Mouse (Mus musculus) layer of hippocampus, postnatal 10 days (tissue): ENCODE results near the gene Tmed4. TPM values are rescaled to one million over a fixed set of nuclear protein-coding genes. Genes with fewer than 3 reads are reported as not detected.

ENCODE experiments used
- DNase-seq, 2 experiments: peaks; one replicate each; pipeline ENCODE4 v3.0.0; 2021; ENCODE audit warnings: low spot score in 2 of 2
- long read RNA-seq: library from polyadenylated mRNA; stranded (forward); transcript quantifications from one replicate; pipeline ENCODE4 v2.0.0, GENCODE M21; 2023
- total RNA-seq, 2 experiments: library from RNA; stranded (reverse); gene quantifications; 2 replicates each; pipeline ENCODE4 v1.2.3; 2021

Tmed4 gene
- 10 to 100 TPM; 67.6 to 73.7 TPM for total RNA-seq
- long read RNA-seq, transcript Tmed4-202 (4 exons, 886 nt) = minor isoform, 14 of 114 reads
- long read RNA-seq, transcript Tmed4-201 (5 exons, 2,003 nt) = major isoform, 91 of 114 reads
- long read RNA-seq, partial matches to known transcripts = 2 of 114 reads
- long read RNA-seq, other reads (novel, unspliced or antisense) = 7 of 114 reads

DNA sequence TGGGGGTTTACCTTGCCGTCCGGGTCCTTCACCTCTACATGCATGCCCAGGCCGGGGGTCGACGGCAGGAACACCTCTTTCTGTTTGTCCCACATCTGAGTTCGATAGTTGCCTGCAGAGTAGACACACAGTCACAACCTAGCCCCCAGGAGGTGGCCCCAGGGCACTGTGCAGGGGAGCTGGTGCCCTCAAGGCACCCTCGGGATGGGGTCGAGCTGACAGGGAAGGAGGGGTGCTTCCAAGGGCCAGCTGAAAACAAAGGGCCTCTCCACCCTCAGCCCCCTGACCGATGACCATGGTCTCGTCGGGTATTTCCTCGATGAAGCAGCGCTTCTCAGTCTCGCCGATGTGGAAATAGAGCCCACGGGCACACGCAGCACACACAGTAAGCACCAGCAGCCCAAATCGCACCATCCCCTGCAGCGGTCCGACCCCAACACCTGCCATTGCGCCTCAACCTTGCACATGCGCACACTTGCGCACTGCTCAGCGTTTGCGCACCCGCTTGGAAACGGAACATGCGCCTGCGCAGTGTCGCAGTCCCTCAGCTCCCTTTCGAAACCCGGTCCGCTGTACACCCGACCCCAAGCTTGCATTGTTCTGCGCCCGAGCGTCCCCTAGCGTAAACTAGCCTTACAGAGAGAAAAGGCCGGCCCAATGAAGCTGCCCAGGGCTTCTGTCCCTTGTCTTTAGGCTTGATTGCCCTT is at the start of gene Tmed4:
Tmed4 (minus strand) TSS at position 484 of the 707 bp plus-strand sequence.
- DNase-seq = peak; percentile 98 to 99

DNA sequence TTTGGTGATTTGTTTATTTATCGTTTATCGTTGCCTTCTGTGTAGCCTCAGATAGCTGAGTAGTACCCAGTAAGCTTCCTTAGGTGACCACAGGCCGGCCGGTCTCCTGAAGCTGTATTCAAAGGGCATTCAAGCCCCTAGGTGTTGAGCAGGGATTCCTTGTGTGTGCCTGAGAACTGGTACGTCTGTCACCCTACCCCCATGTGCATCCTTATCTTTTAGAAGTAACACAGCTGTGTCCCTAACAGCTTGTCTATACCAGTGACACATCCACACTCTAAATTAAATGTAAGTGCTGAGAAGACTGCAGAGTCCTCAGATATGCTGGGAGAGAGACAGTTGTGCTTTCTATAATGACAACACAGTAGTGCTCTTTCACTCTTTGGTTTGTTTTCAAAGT is 48.7 kb upstream of the Tmed4 start:
- DNase-seq = no peak

DNA sequence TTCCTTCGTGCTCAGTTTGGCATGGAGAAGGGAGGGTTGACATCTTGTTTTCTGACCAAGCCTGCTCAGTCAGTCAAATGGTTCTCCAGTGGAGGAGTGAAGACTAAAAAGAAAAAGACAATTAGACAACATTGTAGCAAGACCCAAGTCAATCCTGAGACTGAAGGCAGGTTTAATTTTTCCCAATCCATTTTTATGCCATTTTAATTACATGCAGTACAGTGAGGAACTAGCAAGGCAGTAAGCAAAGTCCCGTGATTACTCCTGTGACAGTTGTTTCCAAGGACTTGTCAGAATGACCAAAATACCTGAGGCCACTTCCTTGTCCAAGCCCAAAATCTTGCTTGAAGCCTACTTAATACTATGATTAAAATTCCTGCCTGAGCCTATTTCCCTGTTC is 47.4 kb upstream of the Tmed4 start:
- DNase-seq = no peak

DNA sequence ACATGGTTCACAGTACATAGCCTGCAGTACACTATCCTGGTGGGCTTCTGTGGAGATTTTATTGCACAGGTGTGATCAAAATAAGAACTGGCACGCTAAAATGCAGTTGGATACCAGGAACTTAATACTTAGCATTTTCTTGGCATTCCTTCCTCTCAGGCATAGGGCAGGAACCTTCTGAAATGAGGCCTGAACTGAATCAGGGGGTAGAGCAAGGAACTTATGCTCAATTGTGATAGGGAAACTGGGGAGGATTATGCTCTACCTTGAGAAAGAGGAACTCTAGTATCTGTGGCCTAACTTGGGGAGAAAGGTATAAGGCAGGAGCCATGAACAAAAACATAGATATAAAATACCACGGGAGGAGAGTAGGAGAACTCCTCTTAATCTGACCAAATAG is 44.7 kb upstream of the Tmed4 start:
- DNase-seq = no peak

DNA sequence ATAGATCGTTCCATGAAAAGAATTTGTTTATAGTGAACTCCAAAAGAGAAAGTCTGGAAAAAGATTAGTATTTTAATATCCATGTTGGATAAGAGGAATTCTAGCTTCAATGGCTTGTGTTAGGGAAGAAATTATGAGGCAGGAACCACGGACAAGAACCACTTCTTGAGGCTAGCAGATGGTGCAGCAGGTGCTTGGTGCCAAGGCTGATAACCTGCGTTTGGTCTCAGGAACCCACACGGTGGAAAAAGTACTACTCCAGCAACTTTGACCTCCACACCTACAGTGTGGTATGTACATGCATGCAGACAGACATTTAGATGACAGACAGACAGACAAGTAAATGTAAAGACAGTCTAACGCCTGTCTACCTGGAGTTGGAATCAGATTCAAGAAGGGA is 43.9 kb upstream of the Tmed4 start:
- DNase-seq = no peak

DNA sequence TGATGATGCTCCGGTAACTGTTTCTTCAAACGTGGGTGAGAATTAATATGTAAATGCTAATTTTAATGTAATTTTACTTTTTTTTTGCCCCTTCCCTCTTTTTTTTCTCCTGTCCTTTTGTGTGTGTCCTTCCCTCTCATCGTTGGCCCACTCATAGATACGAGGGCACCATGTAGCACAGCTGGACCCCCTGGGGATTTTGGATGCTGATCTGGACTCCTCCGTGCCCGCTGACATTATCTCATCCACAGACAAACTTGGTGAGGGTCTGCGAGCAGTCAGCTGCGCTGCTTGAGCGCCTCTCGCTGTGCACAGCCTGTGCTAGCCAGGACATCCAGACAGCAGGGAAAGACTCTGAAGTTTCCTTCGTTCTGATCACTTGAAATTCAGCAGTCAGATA is 42.2 kb upstream of the Tmed4 start:
- no peak for DNase-seq

DNA sequence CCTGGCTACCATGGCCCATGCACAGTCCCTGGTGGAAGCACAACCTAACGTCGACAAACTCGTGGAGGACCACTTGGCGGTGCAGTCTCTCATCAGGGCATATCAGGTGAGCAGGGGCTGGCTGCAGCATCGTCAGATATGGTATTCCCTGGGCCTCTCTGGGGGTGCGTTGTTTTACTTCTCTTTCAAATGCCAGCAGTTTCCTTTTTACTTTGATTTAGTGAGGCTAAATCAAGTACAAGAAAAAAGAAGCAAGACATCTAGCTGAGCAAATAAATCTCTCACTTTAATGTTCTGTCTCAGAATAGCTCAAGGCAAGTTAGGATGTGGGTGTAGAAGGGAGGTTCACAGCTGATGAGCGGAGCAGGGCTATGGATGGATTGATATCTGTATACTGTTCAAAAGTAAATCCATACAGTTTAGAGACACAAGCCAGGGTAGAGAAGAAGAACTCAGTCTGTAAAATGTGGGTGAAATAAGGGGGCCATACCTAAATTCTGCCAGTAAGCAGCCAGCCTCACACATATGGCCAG is 39.3 kb upstream of the Tmed4 start:
- DNase-seq = no peak

DNA sequence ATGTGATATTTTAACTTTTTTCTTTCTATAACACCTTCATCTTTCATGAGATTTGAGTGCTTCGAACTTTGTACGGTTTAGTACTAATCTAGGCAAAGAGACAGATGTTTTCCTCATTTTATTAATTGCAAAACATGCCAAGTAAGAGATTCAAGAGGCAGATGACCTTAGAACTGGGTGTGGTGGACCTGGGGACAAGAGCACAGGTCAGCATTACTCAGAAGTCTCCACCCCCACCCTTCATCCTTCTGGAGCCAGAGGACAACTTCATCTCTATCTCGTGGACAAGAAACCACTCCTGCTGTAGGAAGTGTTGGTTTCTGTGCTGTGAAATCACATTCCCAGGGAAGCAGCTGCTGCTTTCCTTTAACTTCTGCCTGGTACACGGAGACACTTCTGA is 33.5 kb upstream of the Tmed4 start:
- no peak for DNase-seq

DNA sequence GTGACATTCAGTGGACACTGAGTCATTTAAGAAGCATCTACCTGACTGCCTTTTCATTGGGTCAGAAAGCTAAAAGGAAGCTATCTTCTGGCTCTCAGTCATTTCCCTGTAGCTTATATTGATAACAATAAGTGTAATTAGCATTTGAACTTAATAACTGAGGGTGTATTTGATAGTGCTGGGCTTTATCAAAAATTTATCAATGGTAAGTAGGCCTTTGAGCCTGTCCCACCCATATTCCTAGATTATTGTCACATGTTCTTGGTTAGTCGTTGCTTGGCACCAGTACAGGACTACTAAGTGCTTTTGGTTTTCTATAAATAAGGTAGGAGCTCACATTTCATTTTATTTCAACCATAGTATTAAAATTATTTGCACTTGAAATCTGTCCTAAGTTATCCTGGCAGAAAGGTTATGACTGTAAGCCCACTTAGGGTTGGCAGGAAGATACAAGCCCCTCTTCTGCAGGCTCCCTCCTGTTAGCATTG is 31.3 kb upstream of the Tmed4 start:
- no peak for DNase-seq

DNA sequence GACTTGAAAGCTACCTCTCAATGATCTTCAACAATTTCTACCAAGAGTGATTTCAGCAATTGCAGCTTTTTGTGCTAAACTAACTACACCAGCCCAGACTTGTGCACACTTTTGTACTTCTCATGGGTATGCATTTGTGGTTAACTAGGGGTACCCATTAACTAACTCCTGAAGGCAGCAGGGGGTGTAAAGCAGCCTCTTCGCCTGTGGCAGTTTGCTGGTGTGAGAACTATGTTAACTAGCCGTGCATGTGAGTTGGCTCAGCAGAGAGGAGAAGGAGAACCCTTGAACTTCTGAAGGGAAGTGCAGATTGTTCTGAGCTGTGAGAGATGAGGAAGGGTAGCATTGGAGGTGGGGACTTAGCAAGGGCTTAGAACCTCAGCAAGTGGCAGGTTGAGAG is 28.1 kb upstream of the Tmed4 start:
- DNase-seq = no peak

DNA sequence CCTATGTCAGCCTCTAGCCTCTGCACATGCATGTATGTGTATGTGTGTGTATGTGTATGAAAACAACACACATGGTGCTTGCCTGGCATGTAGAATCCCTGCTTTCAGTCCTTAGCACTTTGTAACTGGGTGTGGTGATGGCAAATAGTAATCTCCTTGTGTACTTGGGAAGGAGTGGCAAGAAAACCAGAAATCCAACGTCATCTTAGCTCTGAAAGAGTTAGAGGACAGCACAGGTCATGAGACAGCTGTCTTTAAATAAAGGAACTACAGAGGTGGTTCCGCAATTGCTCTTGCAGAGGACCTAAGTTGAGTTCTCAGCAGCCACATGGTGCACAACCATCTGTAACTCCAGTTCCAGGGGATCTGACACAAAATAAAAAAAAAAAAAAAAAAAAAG is 24.8 kb upstream of the Tmed4 start:
- DNase-seq = no peak

DNA sequence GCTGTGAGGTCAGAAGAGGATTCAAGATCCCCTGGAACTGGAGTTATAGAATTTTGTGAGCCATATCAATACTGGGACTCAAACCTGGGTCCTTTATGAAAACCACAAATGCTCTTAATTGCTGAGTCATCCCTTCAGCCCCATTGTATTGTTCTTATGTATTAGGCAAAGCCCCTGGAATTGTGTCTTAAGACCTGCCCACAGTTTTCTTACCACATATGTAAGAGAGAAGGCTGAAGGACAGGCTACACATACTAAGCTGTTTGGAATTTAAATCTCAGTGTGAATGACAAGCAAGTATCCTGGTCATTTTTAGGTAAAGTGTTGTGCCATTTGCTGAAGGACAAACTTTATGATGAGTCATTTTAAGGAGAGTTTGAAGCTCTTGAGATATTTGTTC is 21.4 kb upstream of the Tmed4 start:
- no peak for DNase-seq

DNA sequence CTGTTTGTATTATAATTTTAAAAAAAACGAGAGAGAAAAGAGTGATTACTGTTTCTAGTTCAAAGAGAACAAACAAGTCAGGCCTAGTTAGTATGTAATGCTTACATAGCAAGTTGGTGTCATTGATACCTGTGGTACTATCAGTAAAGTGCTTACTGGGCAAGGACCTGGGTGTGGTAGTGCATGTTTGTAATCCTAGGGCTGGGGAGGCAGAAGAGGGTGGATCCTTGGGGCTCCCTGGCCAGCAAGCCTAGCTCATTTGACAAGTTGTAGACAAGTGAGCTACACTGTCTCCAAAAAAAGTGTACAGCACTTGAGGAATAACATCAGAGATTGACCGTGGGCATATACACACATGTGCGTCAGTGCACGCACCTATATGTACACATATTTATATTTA is 20.0 kb upstream of the Tmed4 start:
- DNase-seq = no peak

DNA sequence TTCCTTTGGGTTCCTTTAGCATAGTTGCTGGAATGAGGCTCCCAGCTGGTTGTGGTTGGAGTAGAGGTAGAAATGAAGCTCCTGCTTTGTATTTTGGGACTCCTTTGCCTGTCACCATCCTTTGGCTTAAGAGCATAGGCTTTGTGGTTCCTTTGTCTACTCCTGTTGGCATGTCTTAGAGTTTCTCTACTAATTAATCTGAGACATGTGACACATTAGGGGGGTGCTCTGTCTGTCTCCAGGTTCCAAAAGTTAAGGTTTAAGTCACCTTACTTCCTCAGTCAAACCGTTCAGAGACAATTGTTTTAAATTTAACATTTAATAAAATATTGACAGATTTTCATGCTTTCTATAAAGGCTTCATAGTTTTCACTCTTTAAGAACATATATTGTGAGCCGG is 18.9 kb upstream of the Tmed4 start:
- DNase-seq = no peak

DNA sequence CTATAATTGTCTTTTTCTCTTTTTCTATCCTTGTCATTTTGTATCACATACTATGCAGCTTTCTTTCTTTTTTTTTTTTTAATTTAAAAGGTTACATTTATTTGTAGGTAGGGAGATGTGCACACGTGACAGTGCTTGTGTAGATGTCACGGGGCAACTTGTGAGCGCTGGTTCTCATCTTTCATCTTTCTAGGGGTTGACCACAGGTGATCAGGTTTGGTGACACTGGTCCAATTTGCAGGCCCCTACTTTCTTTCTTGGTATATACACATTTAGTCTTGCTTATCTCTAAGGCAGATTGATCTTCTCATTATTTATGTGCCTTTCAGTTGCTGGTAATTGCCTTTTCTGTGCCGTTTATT is 18.3 kb upstream of the Tmed4 start:
- no peak for DNase-seq

DNA sequence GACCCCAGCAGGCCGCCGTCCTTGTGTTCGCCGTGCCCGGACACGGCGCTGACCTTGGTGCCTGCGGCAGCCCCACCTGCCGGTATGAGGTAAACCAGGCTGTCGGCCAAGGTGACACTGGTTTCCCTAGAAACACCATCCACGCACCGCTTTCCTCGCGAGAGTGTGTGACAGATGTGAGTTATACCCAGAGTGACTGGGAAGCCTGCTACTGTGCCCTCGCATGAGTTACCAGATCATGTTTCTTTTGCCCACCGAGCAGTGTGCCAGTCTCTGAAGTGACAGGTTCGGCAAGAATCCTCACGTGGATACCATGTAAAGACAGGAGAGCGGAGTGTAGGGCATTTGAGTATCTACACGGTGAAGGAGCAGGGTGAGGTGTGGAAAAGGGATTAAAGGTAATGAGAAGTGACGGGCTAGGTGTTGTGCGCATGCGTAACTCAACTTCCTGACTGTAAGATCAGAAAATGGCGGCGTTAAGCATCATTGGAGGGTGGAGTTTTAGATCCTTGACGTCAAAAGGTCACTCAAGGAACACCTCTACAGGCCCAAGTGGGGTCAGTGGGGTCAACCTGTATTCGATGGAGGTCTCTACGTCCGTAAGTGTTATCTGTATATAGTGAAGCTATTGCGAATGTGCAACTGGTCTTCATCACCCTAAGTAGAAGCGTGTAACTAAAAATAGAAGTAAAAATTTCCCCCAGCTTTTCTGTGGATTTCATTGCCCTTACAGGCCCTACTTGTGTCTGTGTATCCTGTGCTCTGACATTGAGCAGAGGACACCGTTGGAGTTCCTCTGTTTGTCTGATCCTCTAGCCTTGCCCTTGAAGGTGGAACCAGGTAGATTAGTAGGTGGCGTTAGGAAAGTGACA is 17.7 kb upstream of the Tmed4 start:
- DNase-seq = peak in 1 of 2 experiments; percentile 81

DNA sequence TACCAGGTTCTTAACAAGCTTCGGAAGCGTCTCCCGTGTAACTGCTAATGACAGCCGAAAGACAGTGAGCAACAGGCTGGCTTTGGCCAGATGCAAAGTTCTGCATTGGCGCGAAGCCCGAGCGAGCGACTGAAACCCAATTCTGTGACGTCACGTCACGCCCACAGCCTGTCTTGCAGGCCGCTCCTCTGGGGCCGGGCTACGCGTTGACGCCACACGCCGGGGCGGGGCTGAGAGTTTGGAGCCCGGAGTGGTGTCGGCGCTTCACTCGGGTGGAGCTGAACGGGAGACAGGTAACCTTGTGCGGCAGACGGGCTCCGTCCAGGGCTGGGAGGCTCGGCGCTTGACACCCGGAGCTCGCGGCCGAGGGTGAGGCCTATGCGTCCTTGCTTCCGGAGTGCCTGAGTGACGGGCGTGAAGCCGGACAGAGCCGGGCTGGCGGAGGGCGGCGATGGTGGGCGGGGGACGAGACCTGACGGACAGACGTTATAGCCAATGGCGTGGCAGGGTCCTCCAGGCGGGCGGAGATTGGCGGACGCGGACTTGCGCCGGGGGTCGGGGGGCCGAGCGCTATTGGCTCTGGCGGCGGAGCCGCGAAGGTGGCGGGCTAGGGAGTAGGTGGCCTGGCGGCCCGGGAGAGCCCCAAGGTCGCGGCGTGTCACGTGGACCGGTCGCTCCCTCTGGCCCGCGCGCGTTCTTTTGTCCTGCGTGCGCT is 16.9 kb upstream of the Tmed4 start, which contains the start of gene Ogdh:
Ogdh (plus strand) TSS at position 233 of the 715 bp plus-strand sequence.
- DNase-seq = peak; percentile 99

DNA sequence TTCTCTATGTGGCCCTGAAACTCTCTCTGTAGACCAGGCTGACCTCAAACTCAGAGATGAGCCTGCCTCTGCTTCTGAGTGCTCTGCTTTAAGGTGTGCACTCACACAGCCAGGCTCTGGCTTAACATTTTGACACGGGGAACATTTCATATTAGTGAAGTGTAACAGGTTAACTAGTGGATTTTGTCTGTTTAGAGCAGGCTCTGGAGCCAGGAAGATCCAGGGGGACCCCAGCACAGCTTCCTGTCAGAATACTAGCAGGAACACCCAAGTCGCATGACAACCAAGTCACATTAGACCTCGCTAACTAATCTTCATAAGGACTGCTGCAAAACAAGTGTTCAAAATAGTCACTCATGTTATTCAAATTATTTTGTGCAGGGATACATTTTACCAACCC is 16.2 kb upstream of the Tmed4 start:
- no peak for DNase-seq

DNA sequence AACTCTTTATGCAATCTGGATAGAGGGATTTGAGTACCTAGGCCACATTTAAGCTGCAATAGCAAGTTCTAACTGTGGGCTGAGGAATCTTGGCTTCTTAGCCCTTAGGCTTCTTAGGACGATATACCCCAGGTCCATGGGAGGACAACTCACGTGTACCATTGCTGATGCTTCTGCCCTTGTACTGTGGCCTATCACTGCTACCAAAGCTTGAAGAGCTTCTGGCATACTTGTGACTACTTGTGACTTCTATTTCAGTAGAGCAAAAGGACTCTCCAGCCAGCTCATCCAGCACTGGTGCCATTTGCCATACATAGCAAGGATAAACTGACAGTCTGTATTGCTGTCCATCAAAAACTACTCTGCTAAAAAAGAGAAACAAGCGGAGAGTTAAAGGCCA is 15.5 kb upstream of the Tmed4 start:
- no peak for DNase-seq

DNA sequence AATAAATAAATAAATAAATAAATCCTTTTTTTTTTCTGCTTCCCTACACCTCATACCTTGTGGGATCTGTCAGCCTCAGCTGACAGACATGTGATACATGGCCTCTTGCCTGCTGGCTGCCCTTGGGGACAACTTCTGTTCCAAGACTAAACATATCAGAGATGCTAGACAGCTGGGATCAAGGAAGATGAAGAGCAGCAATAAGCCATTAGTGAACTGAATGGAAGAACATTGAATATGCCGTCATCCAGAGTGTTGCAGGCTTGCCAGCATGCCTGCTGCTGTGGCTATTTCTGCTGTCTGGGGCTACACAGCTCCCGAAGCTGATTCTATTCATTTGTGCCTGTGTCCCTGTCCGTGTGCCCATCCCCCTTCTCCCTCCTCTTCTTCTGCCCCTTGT is 8.3 kb upstream of the Tmed4 start:
- no peak for DNase-seq

DNA sequence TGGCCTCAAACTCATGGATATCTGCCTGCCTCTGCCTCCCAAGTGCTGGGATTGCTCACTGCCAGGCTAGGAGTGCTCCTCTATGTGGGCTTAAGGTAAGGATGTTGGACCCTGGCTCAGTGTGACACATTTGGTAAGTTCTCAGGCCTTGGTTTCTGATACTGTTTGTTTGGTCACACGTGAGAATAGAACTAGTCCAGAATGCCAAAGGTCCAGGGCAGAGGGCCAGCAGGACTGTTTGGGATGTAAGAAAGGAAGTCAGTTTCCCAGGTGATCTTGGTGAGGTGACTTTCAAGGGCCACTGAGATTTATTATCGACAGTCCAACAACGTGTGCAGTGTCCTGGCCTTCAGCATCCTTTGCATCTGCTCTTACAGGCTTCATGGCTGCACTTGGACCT is 1.8 kb upstream of the Tmed4 start:
- no peak for DNase-seq
